Mouse (Mus musculus) thymus, adult 2 months (tissue): ENCODE data around the gene Psmd2. TPM values are rescaled to one million over a fixed set of nuclear protein-coding genes. Genes with fewer than 3 reads are reported as not detected.

Experiments used
- DNase-seq: peaks from one replicate; pipeline ENCODE4 v3.0.0; 2021
- H3K27ac ChIP-seq: fragments of 200-500 bp; 2 replicates; pipeline ENCODE4 v1.5.1; 2012; ENCODE audit warnings: low read length, control low read depth; ENCODE audit not compliant: control insufficient read depth, insufficient read depth
- H3K27me3 ChIP-seq: fragments of 200-500 bp; 2 replicates; pipeline ENCODE4 v1.6.1; 2012; ENCODE audit warnings: mild to moderate bottlenecking, low read length, moderate library complexity, mixed read lengths; ENCODE audit not compliant: control insufficient read depth, insufficient read depth
- H3K36me3 ChIP-seq: fragments of 200-500 bp; 2 replicates; pipeline ENCODE4 v1.6.1; 2012; ENCODE audit warnings: mild to moderate bottlenecking, low read length, moderate library complexity; ENCODE audit not compliant: control insufficient read depth, insufficient read depth
- H3K4me1 ChIP-seq: fragments of 200-500 bp; replicated peaks from 2 replicates; pipeline ENCODE4 v1.6.1; 2012; ENCODE audit warnings: low read length; ENCODE audit not compliant: control insufficient read depth, insufficient read depth
- H3K4me3 ChIP-seq: fragments of 200-500 bp; 2 replicates; pipeline ENCODE4 v1.5.1; 2012; ENCODE audit warnings: mild to moderate bottlenecking, low read length, control low read depth, moderate library complexity; ENCODE audit not compliant: control insufficient read depth, insufficient read depth
- CTCF ChIP-seq: fragments of 200-500 bp; IDR thresholded peaks from 2 replicates; pipeline ENCODE4 v1.5.1; 2012; ENCODE audit warnings: mild to moderate bottlenecking, control low read depth, low read length, moderate library complexity, borderline replicate concordance; ENCODE audit not compliant: control insufficient read depth, poor library complexity, insufficient read depth; ENCODE audit errors: extremely low read depth
- POLR2A ChIP-seq: fragments of 200-500 bp; IDR thresholded peaks from 2 replicates; pipeline ENCODE4 v1.6.1; 2012; ENCODE audit warnings: mild to moderate bottlenecking, low read length, control low read depth, moderate library complexity; ENCODE audit not compliant: control insufficient read depth, poor library complexity, insufficient read depth; ENCODE audit errors: extremely low read depth
- WGBS: fragments of 180-500 bp; shearing (Covaris S2); methylation state at CpG from one replicate; pipeline ENCODE4 v1.1.7; 2018; 5-methylcytosine and 5-hydroxymethylcytosine counted together
- polyA plus RNA-seq: library from polyadenylated mRNA; depleted of rRNA; stranded (reverse); fragments of >200 nt; gene quantifications from 2 replicates; pipeline ENCODE4 v1.2.3, GENCODE M21; 2012

The Psmd2 gene
- polyA plus RNA-seq, 1 experiment: 101 TPM

GRCm38 (mm10) chr16:20673706-20674303, 22.4 kb downstream of the Psmd2 start:
- Histone ChIP-seq H3K27ac (no peak overlapping the region; the same call in 1 of the 2 replicates), H3K4me3 (peak overlapping the region; percentile 97), H3K4me1 (peaks cover 16% of the 10 kb centered on the region), H3K36me3 (peaks cover 30% of the 10 kb centered on the region), H3K27me3 (no peaks in the 10 kb centered on the region)
- TF ChIP-seq POLR2A (no peak), CTCF (0 out of 2 replicates have a peak, but pooled peaks have one; percentile 22)
- 2% methylated on average over 14 of the region's 14 CpGs for WGBS
- peak; percentile 31 for DNase-seq

DNA sequence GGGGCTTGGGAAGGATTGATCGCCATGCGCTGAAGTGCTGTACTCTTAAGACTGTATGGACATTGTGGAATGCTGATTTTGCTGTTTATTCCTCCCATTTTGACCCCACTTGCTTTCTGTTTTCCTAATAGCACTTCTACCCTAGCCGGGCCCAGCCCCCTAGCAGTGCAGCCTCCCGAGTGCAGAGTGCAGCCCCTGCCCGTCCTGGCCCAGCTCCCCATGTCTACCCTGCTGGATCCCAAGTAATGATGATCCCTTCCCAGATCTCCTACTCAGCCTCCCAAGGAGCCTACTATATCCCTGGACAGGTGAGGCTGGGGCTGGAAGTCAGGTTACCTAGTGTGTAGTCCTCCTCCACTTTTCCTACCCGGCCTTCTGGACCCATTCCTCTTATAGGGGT, 23.8 kb downstream of the Psmd2 start:
- DNase-seq: no peak
- 95% methylated on average over 6 of the region's 6 CpGs for WGBS
- Histone ChIP-seq H3K4me1 (peaks cover 16% of the 10 kb centered on the region), H3K4me3 (no peak overlapping the region), H3K27me3 (no peaks in the 10 kb centered on the region), H3K27ac (no peak overlapping the region), H3K36me3 (peaks cover 44% of the 10 kb centered on the region)
- TF ChIP-seq POLR2A: no peak

DNA sequence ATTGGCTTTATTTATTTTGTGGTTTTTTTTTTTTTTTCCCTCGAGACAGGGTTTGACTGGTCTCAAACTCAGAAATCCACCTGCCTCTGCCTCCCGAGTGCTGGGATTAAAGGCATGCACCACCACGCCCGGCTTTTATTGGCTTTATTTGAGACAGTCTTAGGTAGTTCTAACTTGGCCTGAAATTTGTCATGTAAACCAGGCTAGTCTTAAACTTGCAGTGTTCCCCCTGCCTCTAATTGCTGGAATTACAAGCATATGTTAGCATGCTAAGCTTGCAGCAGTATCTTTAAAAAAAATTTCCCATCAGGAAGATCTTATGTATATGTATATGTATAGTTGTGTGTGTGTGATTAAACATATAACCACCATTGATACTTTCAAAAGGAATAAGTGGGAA, 25.2 kb downstream of the Psmd2 start:
- Histone ChIP-seq H3K27ac (no peak overlapping the region), H3K4me3 (no peak overlapping the region), H3K4me1 (peaks cover 16% of the 10 kb centered on the region), H3K27me3 (no peaks in the 10 kb centered on the region), H3K36me3 (peaks cover 59% of the 10 kb centered on the region)
- 77% methylated on average over 4 of the region's 4 CpGs for WGBS
- DNase-seq: no peak
- TF ChIP-seq POLR2A (no peak), CTCF (no peak)

DNA sequence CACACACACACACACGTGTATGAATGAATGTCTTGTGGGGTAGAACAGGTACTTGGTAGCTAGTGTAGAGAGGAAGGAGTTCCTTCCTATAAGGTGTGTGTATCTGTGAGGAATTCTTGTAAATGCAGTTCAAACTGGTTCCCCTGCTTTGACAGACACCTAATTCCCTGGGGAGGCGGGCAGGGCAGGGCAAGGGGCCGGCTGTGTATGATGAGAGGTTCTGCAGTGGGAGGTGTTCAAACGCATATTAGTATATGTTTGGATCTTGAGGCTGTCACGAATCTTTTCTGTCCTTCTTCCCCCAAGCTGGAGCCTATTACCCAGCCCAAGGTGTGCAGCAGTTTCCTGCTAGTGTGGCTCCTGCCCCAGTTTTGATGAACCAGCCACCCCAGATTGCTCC, 25.9 kb downstream of the Psmd2 start:
- WGBS: 83% methylated on average over 5 of the region's 5 CpGs
- Histone ChIP-seq H3K27me3 (no peaks in the 10 kb centered on the region), H3K4me3 (no peak overlapping the region), H3K4me1 (peaks cover 13% of the 10 kb centered on the region), H3K36me3 (peaks cover 66% of the 10 kb centered on the region), H3K27ac (no peak overlapping the region)
- no peak for TF ChIP-seq CTCF
- no peak for TF ChIP-seq POLR2A
- no peak for DNase-seq

- Histone ChIP-seq H3K27me3 (no peaks in the 10 kb centered on the region), H3K27ac (no peak overlapping the region), H3K36me3 (peaks cover 73% of the 10 kb centered on the region), H3K4me1 (peaks cover 13% of the 10 kb centered on the region), H3K4me3 (no peak overlapping the region)
- WGBS: 61% methylated on average over 10 of the region's 10 CpGs
- DNase-seq: no peak
- no peak for TF ChIP-seq POLR2A
- TF ChIP-seq CTCF: no peak
Observed at GRCm38 (mm10) chr16:20677974-20678675, 26.7 kb downstream of the Psmd2 start.

GRCm38 (mm10) chr16:20690774-20691173, 39.3 kb downstream of the Psmd2 start:
- Histone ChIP-seq H3K4me3 (no peak overlapping the region), H3K4me1 (peaks cover 10% of the 10 kb centered on the region), H3K27ac (no peak overlapping the region), H3K36me3 (peaks cover 47% of the 10 kb centered on the region), H3K27me3 (no peaks in the 10 kb centered on the region; the same call in 1 of the 2 replicates)
- 73% methylated on average over 3 of the region's 3 CpGs for WGBS
- DNase-seq: no peak
- TF ChIP-seq POLR2A (no peak), CTCF (no peak)

DNA sequence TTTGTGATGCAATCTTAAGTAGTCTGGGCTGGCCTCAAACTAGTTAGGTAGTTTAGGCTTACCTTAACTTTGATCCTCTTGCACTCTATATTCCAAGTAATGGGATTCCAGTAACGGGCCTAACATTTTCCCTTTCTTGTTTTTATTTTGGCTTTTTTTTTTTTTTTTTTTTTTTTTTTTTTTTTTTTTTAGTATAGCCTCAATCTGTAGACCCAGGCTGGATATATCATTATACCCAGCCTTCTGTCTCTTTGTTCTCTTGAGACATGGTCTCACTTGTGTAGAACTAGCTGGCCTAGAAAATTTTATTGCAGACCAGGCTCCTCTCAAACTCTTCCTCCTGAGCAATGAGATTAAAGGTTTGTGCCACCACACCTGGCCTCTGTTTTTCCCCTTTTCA, 40.2 kb downstream of the Psmd2 start:
- H3K27me3 ChIP-seq: no peaks in the 10 kb centered on the region; the same call in 1 of the 2 replicates
- no peak overlapping the region for H3K27ac ChIP-seq
- 90% methylated on average over 1 of the region's 1 CpGs for WGBS
- TF ChIP-seq POLR2A: no peak
- no peak for TF ChIP-seq CTCF
- H3K4me1 ChIP-seq: peaks cover 14% of the 10 kb centered on the region
- no peak overlapping the region for H3K4me3 ChIP-seq
- no peak for DNase-seq
- H3K36me3 ChIP-seq: peaks cover 38% of the 10 kb centered on the region
